Mouse (Mus musculus): ENCODE results near the gene Tmem28. TPM values are rescaled to one million over a fixed set of nuclear protein-coding genes. Genes with fewer than 3 reads are reported as not detected.

Tmem28 gene
- polyA plus RNA-seq (2015; fragmentation: Nextera tagmentation; extraction: Ambion mirVana), result 0.07 and 0.09 TPM in 2 replicates

DNA sequence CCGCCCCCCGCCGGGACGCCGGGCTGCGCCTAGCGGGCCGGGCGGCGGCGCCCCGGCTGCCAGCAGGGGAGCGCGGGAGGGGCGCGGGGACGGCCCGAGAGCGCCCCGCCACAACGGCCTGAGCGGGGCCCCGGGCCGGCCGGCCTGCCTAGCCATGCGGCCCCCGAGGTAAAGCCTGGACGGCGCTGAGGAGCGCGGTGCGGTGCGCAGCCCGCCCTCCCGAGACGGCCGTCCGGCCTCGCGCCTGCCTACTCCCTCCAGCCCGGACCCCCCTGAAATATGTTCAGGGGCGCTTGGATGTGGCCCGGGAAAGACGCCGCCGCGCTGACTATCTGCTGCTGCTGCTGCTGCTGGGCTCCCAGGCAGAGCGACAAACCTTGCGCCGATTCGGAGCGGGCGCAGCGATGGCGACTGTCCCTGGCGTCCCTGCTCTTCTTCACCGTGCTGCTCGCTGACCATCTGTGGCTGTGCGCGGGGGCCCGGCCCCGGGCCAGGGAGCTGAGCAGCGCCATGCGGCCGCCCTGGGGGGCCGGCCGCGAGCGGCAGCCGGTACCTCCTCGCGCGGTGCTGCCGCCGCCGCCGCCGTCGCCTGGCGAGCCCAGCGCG, at the start of gene Tmem28:
Tmem28 (plus strand) TSS at position 232 of the 606 bp plus-strand sequence.
- H3K4me3 ChIP-seq (ENCODE audit: low read depth, low read length), result peak within 1 kb of the TSS; percentile 45

GRCm38 (mm10) chrX:99780308-99780707, 40.5 kb upstream of the Tmem28 start:
- Histone ChIP-seq H3K9ac (ENCODE audit: low read depth, low read length) (no peak overlapping the region), H3K4me3 (ENCODE audit: low read depth, low read length) (no peak overlapping the region), H3K9me3 (ENCODE audit: control insufficient read depth) (no peaks in the 10 kb centered on the region), H3K4me1 (replicated peaks; ENCODE audit: control insufficient read depth, insufficient read depth, low read length) (no peaks in the 10 kb centered on the region), H3K27me3 (replicated peaks; ENCODE audit: control insufficient read depth, insufficient read depth, low read length) (no peaks in the 10 kb centered on the region), H3K27ac (ENCODE audit: low read depth, low read length) (no peak overlapping the region), H3K4me2 (replicated peaks; ENCODE audit: low read depth) (no peak overlapping the region), H3K36me3 (ENCODE audit: control insufficient read depth, insufficient read depth) (no peaks in the 10 kb centered on the region)
- no peak for ATAC-seq
- WGBS, result 60% methylated on average over 4 of the region's 4 CpGs
- no peak for TF ChIP-seq CTCF (IDR thresholded peaks at IDR 0.05; ENCODE audit: low read depth)

More for the DNA sequence above, at the start of gene Tmem28:
- Histone ChIP-seq H3K9me3 (ENCODE audit: control insufficient read depth) (no peaks in the 10 kb centered on the region), H3K36me3 (ENCODE audit: control insufficient read depth, insufficient read depth) (no peaks in the 10 kb centered on the region), H3K4me1 (replicated peaks; ENCODE audit: control insufficient read depth, insufficient read depth, low read length) (no peaks in the 10 kb centered on the region), H3K27me3 (replicated peaks; ENCODE audit: control insufficient read depth, insufficient read depth, low read length) (peaks cover 40% of the 10 kb centered on the region), H3K27ac (ENCODE audit: low read depth, low read length) (no peak within 1 kb of the TSS), H3K9ac (ENCODE audit: low read depth, low read length) (no peak within 1 kb of the TSS), H3K4me2 (replicated peaks; ENCODE audit: low read depth) (peak within 1 kb of the TSS; percentile 64)
- no peak for TF ChIP-seq CTCF (IDR thresholded peaks at IDR 0.05; ENCODE audit: low read depth)
- no peak for ATAC-seq
- 20% methylated on average over 62 of the region's 82 CpGs for WGBS

GRCm38 (mm10) chrX:99808375-99808774, 12.4 kb upstream of the Tmem28 start:
- Histone ChIP-seq H3K9me3 (ENCODE audit: control insufficient read depth) (no peaks in the 10 kb centered on the region), H3K27ac (ENCODE audit: low read depth, low read length) (no peak overlapping the region), H3K9ac (ENCODE audit: low read depth, low read length) (no peak overlapping the region), H3K36me3 (ENCODE audit: control insufficient read depth, insufficient read depth) (no peaks in the 10 kb centered on the region), H3K4me2 (replicated peaks; ENCODE audit: low read depth) (no peak overlapping the region), H3K27me3 (replicated peaks; ENCODE audit: control insufficient read depth, insufficient read depth, low read length) (0 out of 2 replicates have a peak, but pooled peaks cover 3% of the 10 kb centered on the region), H3K4me1 (replicated peaks; ENCODE audit: control insufficient read depth, insufficient read depth, low read length) (no peaks in the 10 kb centered on the region), H3K4me3 (ENCODE audit: low read depth, low read length) (no peak overlapping the region)
- no peak for ATAC-seq
- TF ChIP-seq CTCF (IDR thresholded peaks at IDR 0.05; ENCODE audit: low read depth), result peak; percentile 59
- 50% methylated on average over 1 of the region's 1 CpGs for WGBS

- peak; percentile 53; the same call in 1 of the 2 replicates for ATAC-seq
- no peak overlapping the region for H3K27ac ChIP-seq (ENCODE audit: low read depth, low read length)
- H3K36me3 ChIP-seq (ENCODE audit: control insufficient read depth, insufficient read depth), result no peaks in the 10 kb centered on the region
- H3K4me3 ChIP-seq (ENCODE audit: low read depth, low read length), result peak overlapping the region; percentile 45
- no peaks in the 10 kb centered on the region for H3K4me1 ChIP-seq (replicated peaks; ENCODE audit: control insufficient read depth, insufficient read depth, low read length)
- TF ChIP-seq CTCF (IDR thresholded peaks at IDR 0.05; ENCODE audit: low read depth), result peak; percentile 40; the same call in 1 of the 2 replicates
- H3K9me3 ChIP-seq (ENCODE audit: control insufficient read depth), result no peaks in the 10 kb centered on the region
- peaks cover 40% of the 10 kb centered on the region for H3K27me3 ChIP-seq (replicated peaks; ENCODE audit: control insufficient read depth, insufficient read depth, low read length)
- H3K4me2 ChIP-seq (replicated peaks; ENCODE audit: low read depth), result peak overlapping the region; percentile 64
- 24% methylated on average over 21 of the region's 22 CpGs for WGBS
- no peak overlapping the region for H3K9ac ChIP-seq (ENCODE audit: low read depth, low read length)
These were observed 1.4 kb upstream of the Tmem28 start for GRCm38 (mm10) chrX:99819395-99819935.

GRCm38 (mm10) chrX:99819936-99820789, 658 bp upstream of the Tmem28 start:
- peak overlapping the region; percentile 64 for H3K4me2 ChIP-seq (replicated peaks; ENCODE audit: low read depth)
- no peak overlapping the region for H3K9ac ChIP-seq (ENCODE audit: low read depth, low read length)
- peaks cover 40% of the 10 kb centered on the region for H3K27me3 ChIP-seq (replicated peaks; ENCODE audit: control insufficient read depth, insufficient read depth, low read length)
- TF ChIP-seq CTCF (IDR thresholded peaks at IDR 0.05; ENCODE audit: low read depth), result no peak
- no peak overlapping the region for H3K27ac ChIP-seq (ENCODE audit: low read depth, low read length)
- H3K4me3 ChIP-seq (ENCODE audit: low read depth, low read length), result peak overlapping the region; percentile 45
- ATAC-seq, result peak; percentile 16; the same call in 1 of the 2 replicates
- H3K36me3 ChIP-seq (ENCODE audit: control insufficient read depth, insufficient read depth), result no peaks in the 10 kb centered on the region
- H3K9me3 ChIP-seq (ENCODE audit: control insufficient read depth), result no peaks in the 10 kb centered on the region
- H3K4me1 ChIP-seq (replicated peaks; ENCODE audit: control insufficient read depth, insufficient read depth, low read length), result no peaks in the 10 kb centered on the region
- WGBS, result 26% methylated on average over 60 of the region's 105 CpGs

DNA sequence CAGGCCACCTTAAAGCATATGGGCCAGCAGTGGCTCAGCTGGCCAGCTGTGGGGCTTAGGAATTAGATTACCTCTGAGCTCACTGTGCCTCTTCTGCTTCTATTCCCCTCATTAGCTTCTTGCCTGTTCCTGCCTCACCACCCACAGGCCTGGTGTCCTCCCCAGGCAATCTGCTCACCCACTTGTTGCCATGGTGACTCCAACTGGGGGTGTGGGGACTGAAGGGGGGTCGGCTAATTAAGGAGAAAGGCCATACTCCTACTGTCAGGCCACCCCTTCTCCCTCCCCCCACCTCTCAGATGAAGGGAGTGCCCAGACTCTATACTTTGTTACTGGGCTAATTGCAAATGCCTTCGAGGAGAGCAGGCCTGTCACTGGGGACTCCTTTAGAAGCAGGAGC, 21.3 kb downstream of the Tmem28 start:
- 9% methylated on average over 2 of the region's 2 CpGs for WGBS
- Histone ChIP-seq H3K4me3 (ENCODE audit: low read depth, low read length) (no peak overlapping the region), H3K9ac (ENCODE audit: low read depth, low read length) (no peak overlapping the region), H3K27me3 (replicated peaks; ENCODE audit: control insufficient read depth, insufficient read depth, low read length) (0 out of 2 replicates have a peak, but pooled peaks cover 3% of the 10 kb centered on the region), H3K36me3 (ENCODE audit: control insufficient read depth, insufficient read depth) (no peaks in the 10 kb centered on the region), H3K4me1 (replicated peaks; ENCODE audit: control insufficient read depth, insufficient read depth, low read length) (no peaks in the 10 kb centered on the region), H3K4me2 (replicated peaks; ENCODE audit: low read depth) (no peak overlapping the region), H3K9me3 (ENCODE audit: control insufficient read depth) (no peaks in the 10 kb centered on the region), H3K27ac (ENCODE audit: low read depth, low read length) (no peak overlapping the region)
- ATAC-seq, result no peak
- TF ChIP-seq CTCF (IDR thresholded peaks at IDR 0.05; ENCODE audit: low read depth), result no peak
